In genomic region chr4:123306999-123307398, GRCm38 (mm10) we compare ENCODE assay signal across 19 mouse cellular contexts. TPM values are rescaled to one million over a fixed set of nuclear protein-coding genes. Genes with fewer than 3 reads are reported as not detected.
DNase-seq lines count a peak whose midpoint lies in the region; ATAC-seq lines count a peak whose summit lies in the region.
"Had no signal": no experiment of that assay in that cellular context is flagged by ENCODE, and none has a peak within 500 bp of the region (broad histone marks: within the 10 kb centered on the region; RNA-seq: fewer than 3 reads in every experiment).

No protein-coding gene starts in this region.

- ATAC-seq in frontal cortex, adult (ENCODE audit: low TSS enrichment) = peak; percentile 58; the same call in 1 of the 2 replicates
- ATAC-seq in monocyte, adult 5-6 weeks (replicated peaks; ENCODE audit: insufficient number of reproducible peaks, low FRiP score, low TSS enrichment, poor library complexity, severe bottlenecking) = no peak
- ATAC-seq: intestine, postnatal 0 days; lung, postnatal 0 days had no signal

- intact Hi-C loops in left cerebral cortex, postnatal 25 days (cut with DNase I) = loop anchor here (5.0 to 10.0 kb wide), 2 partner anchors 35 to 358 kb away; partner anchors contain the start of gene Bmp8a

- DNase-seq in frontal cortex, postnatal 10 days (ENCODE audit: low spot score in 2 of 2) = no peak
- peak; percentile 27 to 60 for DNase-seq in left cerebral cortex, adult 18-20 months (ENCODE audit: low spot score in 2 of 2)
- DNase-seq in left cerebral cortex, adult 11 months (ENCODE audit: low spot score) = no peak
- peak; percentile 39 to 71 for DNase-seq in left cerebral cortex, postnatal 25 days (ENCODE audit: low spot score in 2 of 2)
- peak; percentile 40 for DNase-seq in right cerebral cortex, postnatal 25 days
- no peak for DNase-seq in gastrocnemius, adult 18-20 months (ENCODE audit: low spot score)
- DNase-seq: adrenal gland, adult 2 months; B cell, adult 2 months; cerebellum, postnatal 36 days; gastrocnemius, postnatal 14 days; heart, adult 2 months; heart, postnatal 36 days; kidney, postnatal 4 days; layer of hippocampus, postnatal 36 days; thymus, postnatal 14 days had no signal

RNA-seq across cellular contexts. Expression of gene Oxct2a, which starts 16.4 kb away (rescaled TPM):
- total RNA-seq in left cerebral cortex, adult 18-20 months (2021) = under 1 TPM; 0.23 to 0.26 TPM
- total RNA-seq in left cerebral cortex, postnatal 25 days (2021) = not detected
- under 1 TPM in 1 of 2 experiments, not detected in 1; 0.25 TPM for total RNA-seq in gastrocnemius, adult 18-20 months (2021)
- total RNA-seq in monocyte, adult 5-6 weeks (2017) = not detected in 3 replicates
- total RNA-seq: adrenal gland, adult 2 months; heart, adult 2 months; heart, postnatal 36 days had no signal

RNA-seq across cellular contexts. Expression of gene Bmp8a, which starts 36.1 kb away (rescaled TPM):
- total RNA-seq in left cerebral cortex, adult 18-20 months (2021) = under 1 TPM in 1 of 2 experiments, not detected in 1; 0.19 TPM
- under 1 TPM; 0.18 to 0.37 TPM for total RNA-seq in left cerebral cortex, postnatal 25 days (2021)
- total RNA-seq in gastrocnemius, adult 18-20 months (2021) = under 1 TPM; 0.50 to 0.78 TPM
- total RNA-seq in monocyte, adult 5-6 weeks (2017) = not detected in 3 replicates
- total RNA-seq: heart, adult 2 months; layer of hippocampus, postnatal 36 days had no signal

RNA-seq across cellular contexts. Expression of gene Pabpc4, which starts 44.8 kb away (rescaled TPM):
- total RNA-seq in left cerebral cortex, adult 18-20 months (2021) = 10 to 100 TPM; 40.3 to 42.2 TPM
- total RNA-seq in left cerebral cortex, postnatal 25 days (2021) = 10 to 100 TPM; 36.8 to 40.3 TPM
- 100 to 1,000 TPM; 307 to 316 TPM for total RNA-seq in gastrocnemius, adult 18-20 months (2021)
- 23.4 to 30.7 TPM (median 23.8 TPM) in 3 replicates for total RNA-seq in monocyte, adult 5-6 weeks (2017)

Comparison
In these comparisons a context has a peak if more than half of its experiments do, and no peak if none do; other contexts are left out.
1. DNase-seq: peak in left cerebral cortex, adult 18-20 months (2 of 2), left cerebral cortex, postnatal 25 days (2 of 2) and right cerebral cortex, postnatal 25 days (single experiment); none in frontal cortex, postnatal 10 days (0 of 2), left cerebral cortex, adult 11 months (single experiment) and gastrocnemius, adult 18-20 months (single experiment).